Mouse (Mus musculus): ENCODE data around the gene Cfap46.

Gene Cfap46

GRCm38 (mm10) chr7:139683706-139684552 is at the start of gene Cfap46:
Gene Cfap46 (minus strand): TSS chr7:139683817.
- Histone ChIP-seq H3K27me3 (ENCODE audit: control insufficient read depth, insufficient read depth, low read length, poor library complexity, severe bottlenecking) (no peaks in the 10 kb centered on the region), H3K36me3 (ENCODE audit: control insufficient read depth, insufficient read depth, low read length, poor library complexity, severe bottlenecking) (no peaks in the 10 kb centered on the region)
- DNase-seq (ENCODE audit: low read depth, low spot score): peak; percentile 41

- DNase-seq (ENCODE audit: low read depth, low spot score): no peak
- no peaks in the 10 kb centered on the region for H3K27me3 ChIP-seq (ENCODE audit: control insufficient read depth, insufficient read depth, low read length, poor library complexity, severe bottlenecking)
- H3K36me3 ChIP-seq (ENCODE audit: control insufficient read depth, insufficient read depth, low read length, poor library complexity, severe bottlenecking): no peaks in the 10 kb centered on the region
Observed at GRCm38 (mm10) chr7:139731276-139731696, 47.7 kb upstream of the Cfap46 start.

GRCm38 (mm10) chr7:139727072-139727471 is 43.5 kb upstream of the Cfap46 start:
- Histone ChIP-seq H3K27me3 (ENCODE audit: control insufficient read depth, insufficient read depth, low read length, poor library complexity, severe bottlenecking) (no peaks in the 10 kb centered on the region), H3K36me3 (ENCODE audit: control insufficient read depth, insufficient read depth, low read length, poor library complexity, severe bottlenecking) (no peaks in the 10 kb centered on the region)
- DNase-seq (ENCODE audit: low read depth, low spot score): no peak

GRCm38 (mm10) chr7:139725641-139726040 is 42.0 kb upstream of the Cfap46 start:
- H3K27me3 ChIP-seq (ENCODE audit: control insufficient read depth, insufficient read depth, low read length, poor library complexity, severe bottlenecking): no peaks in the 10 kb centered on the region
- no peaks in the 10 kb centered on the region for H3K36me3 ChIP-seq (ENCODE audit: control insufficient read depth, insufficient read depth, low read length, poor library complexity, severe bottlenecking)
- no peak for DNase-seq (ENCODE audit: low read depth, low spot score)

- DNase-seq (ENCODE audit: low read depth, low spot score): no peak
- no peaks in the 10 kb centered on the region for H3K27me3 ChIP-seq (ENCODE audit: control insufficient read depth, insufficient read depth, low read length, poor library complexity, severe bottlenecking)
- no peaks in the 10 kb centered on the region for H3K36me3 ChIP-seq (ENCODE audit: control insufficient read depth, insufficient read depth, low read length, poor library complexity, severe bottlenecking)
Observed at GRCm38 (mm10) chr7:139723986-139724385, 40.4 kb upstream of the Cfap46 start.

- no peak for DNase-seq (ENCODE audit: low read depth, low spot score)
- Histone ChIP-seq H3K27me3 (ENCODE audit: control insufficient read depth, insufficient read depth, low read length, poor library complexity, severe bottlenecking) (no peaks in the 10 kb centered on the region), H3K36me3 (ENCODE audit: control insufficient read depth, insufficient read depth, low read length, poor library complexity, severe bottlenecking) (no peaks in the 10 kb centered on the region)
Observed at GRCm38 (mm10) chr7:139721196-139721595, 37.6 kb upstream of the Cfap46 start.

- Histone ChIP-seq H3K27me3 (ENCODE audit: control insufficient read depth, insufficient read depth, low read length, poor library complexity, severe bottlenecking) (no peaks in the 10 kb centered on the region), H3K36me3 (ENCODE audit: control insufficient read depth, insufficient read depth, low read length, poor library complexity, severe bottlenecking) (no peaks in the 10 kb centered on the region)
- no peak for DNase-seq (ENCODE audit: low read depth, low spot score)
Observed at GRCm38 (mm10) chr7:139717781-139718180, 34.2 kb upstream of the Cfap46 start.

- H3K27me3 ChIP-seq (ENCODE audit: control insufficient read depth, insufficient read depth, low read length, poor library complexity, severe bottlenecking): no peaks in the 10 kb centered on the region
- no peaks in the 10 kb centered on the region for H3K36me3 ChIP-seq (ENCODE audit: control insufficient read depth, insufficient read depth, low read length, poor library complexity, severe bottlenecking)
- DNase-seq (ENCODE audit: low read depth, low spot score): no peak
Observed at GRCm38 (mm10) chr7:139711821-139712220, 28.2 kb upstream of the Cfap46 start.

GRCm38 (mm10) chr7:139706411-139707120 is 22.9 kb upstream of the Cfap46 start:
- Histone ChIP-seq H3K27me3 (ENCODE audit: control insufficient read depth, insufficient read depth, low read length, poor library complexity, severe bottlenecking) (no peaks in the 10 kb centered on the region), H3K36me3 (ENCODE audit: control insufficient read depth, insufficient read depth, low read length, poor library complexity, severe bottlenecking) (no peaks in the 10 kb centered on the region)
- DNase-seq (ENCODE audit: low read depth, low spot score): no peak

- Histone ChIP-seq H3K27me3 (ENCODE audit: control insufficient read depth, insufficient read depth, low read length, poor library complexity, severe bottlenecking) (no peaks in the 10 kb centered on the region), H3K36me3 (ENCODE audit: control insufficient read depth, insufficient read depth, low read length, poor library complexity, severe bottlenecking) (no peaks in the 10 kb centered on the region)
- DNase-seq (ENCODE audit: low read depth, low spot score): no peak
Observed at GRCm38 (mm10) chr7:139705781-139706180, 22.2 kb upstream of the Cfap46 start.

GRCm38 (mm10) chr7:139705081-139705480 is 21.5 kb upstream of the Cfap46 start:
- no peaks in the 10 kb centered on the region for H3K36me3 ChIP-seq (ENCODE audit: control insufficient read depth, insufficient read depth, low read length, poor library complexity, severe bottlenecking)
- H3K27me3 ChIP-seq (ENCODE audit: control insufficient read depth, insufficient read depth, low read length, poor library complexity, severe bottlenecking): no peaks in the 10 kb centered on the region
- no peak for DNase-seq (ENCODE audit: low read depth, low spot score)

- no peaks in the 10 kb centered on the region for H3K27me3 ChIP-seq (ENCODE audit: control insufficient read depth, insufficient read depth, low read length, poor library complexity, severe bottlenecking)
- DNase-seq (ENCODE audit: low read depth, low spot score): no peak
Observed at GRCm38 (mm10) chr7:139703826-139704199, 20.2 kb upstream of the Cfap46 start.

GRCm38 (mm10) chr7:139703146-139703825 is 19.7 kb upstream of the Cfap46 start:
- no peaks in the 10 kb centered on the region for H3K36me3 ChIP-seq (ENCODE audit: control insufficient read depth, insufficient read depth, low read length, poor library complexity, severe bottlenecking)
- H3K27me3 ChIP-seq (ENCODE audit: control insufficient read depth, insufficient read depth, low read length, poor library complexity, severe bottlenecking): no peaks in the 10 kb centered on the region
- peak; percentile 65 for DNase-seq (ENCODE audit: low read depth, low spot score)

More at GRCm38 (mm10) chr7:139703826-139704199, 20.2 kb upstream of the Cfap46 start:
- H3K36me3 ChIP-seq (ENCODE audit: control insufficient read depth, insufficient read depth, low read length, poor library complexity, severe bottlenecking): no peaks in the 10 kb centered on the region

GRCm38 (mm10) chr7:139701651-139702301 is 18.2 kb upstream of the Cfap46 start:
- Histone ChIP-seq H3K27me3 (ENCODE audit: control insufficient read depth, insufficient read depth, low read length, poor library complexity, severe bottlenecking) (no peaks in the 10 kb centered on the region), H3K36me3 (ENCODE audit: control insufficient read depth, insufficient read depth, low read length, poor library complexity, severe bottlenecking) (no peaks in the 10 kb centered on the region)
- no peak for DNase-seq (ENCODE audit: low read depth, low spot score)

Data from splenic B cell, adult 2 months (primary cell).